Mouse (Mus musculus) lung, postnatal 0 days (tissue): ENCODE measurements around the gene Cd22.

ENCODE experiments used
- CTCF ChIP-seq: IDR thresholded peaks from 2 replicates; pipeline ENCODE4 v1.5.1; 2016; ENCODE audit warnings: antibody characterized with exemption, mild to moderate bottlenecking
- EP300 ChIP-seq: IDR thresholded peaks from 2 replicates; pipeline ENCODE4 v1.6.1; 2016; ENCODE audit warnings: antibody characterized with exemption, mild to moderate bottlenecking, control low read depth

GRCm38 (mm10) chr7:30886852-30887251, 6.7 kb upstream of the Cd22 start:
- TF ChIP-seq CTCF: no peak
- no peak for TF ChIP-seq EP300
